Mouse (Mus musculus): ENCODE results near the gene Bbs9. TPM values are rescaled to one million over a fixed set of nuclear protein-coding genes. Genes with fewer than 3 reads are reported as not detected.

Bbs9 gene
- polyA plus RNA-seq, 1 experiment from 2014 or later, result 20.4 TPM

DNA sequence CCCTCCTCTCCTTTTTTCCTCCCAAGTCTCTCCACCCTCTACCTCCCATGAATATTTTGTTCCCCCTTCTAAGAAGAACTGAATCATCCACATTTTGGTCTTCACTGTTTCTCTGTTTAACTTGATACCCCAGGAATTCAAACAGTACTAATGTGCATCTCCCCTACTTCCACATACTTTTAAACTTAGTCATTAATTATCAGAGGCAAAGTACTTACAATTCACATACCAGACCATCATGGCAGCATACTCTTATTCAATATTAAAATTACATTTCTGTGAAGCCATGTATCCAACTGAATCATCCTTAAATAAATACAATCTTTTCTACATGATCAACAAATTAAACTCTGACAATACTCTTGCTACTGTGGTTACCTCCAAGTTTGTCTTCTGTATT lies 460.1 kb downstream of the Bbs9 start:
- H3K9me3 ChIP-seq, result no peaks in the 10 kb centered on the region
- H3K4me3 ChIP-seq (replicated peaks), result no peak overlapping the region
- ATAC-seq (ENCODE audit: low FRiP score), result no peak
- no peak overlapping the region for H3K9ac ChIP-seq
- no peak overlapping the region for H3K27ac ChIP-seq
- no peaks in the 10 kb centered on the region for H3K27me3 ChIP-seq
- H3K4me2 ChIP-seq, result no peak overlapping the region
- H3K36me3 ChIP-seq (replicated peaks), result no peaks in the 10 kb centered on the region
- H3K4me1 ChIP-seq, result no peaks in the 10 kb centered on the region

Other genes starting within 250 kb of the Bbs9 start
- 7.7 and 8.3 TPM in 2 replicates for gene Zfp599, start 215.8 kb upstream of the Bbs9 start, polyA plus RNA-seq (2016; fragmentation: Nextera tagmentation; extraction: Ambion mirVana)
- 35.7 and 36.8 TPM in 2 replicates for gene Zfp810, start 168.1 kb upstream of the Bbs9 start, polyA plus RNA-seq (2016; fragmentation: Nextera tagmentation; extraction: Ambion mirVana)
- gene Anln, start 86.5 kb upstream of the Bbs9 start, polyA plus RNA-seq (2016; fragmentation: Nextera tagmentation; extraction: Ambion mirVana), result 36.8 and 41.1 TPM in 2 replicates
- 10.2 and 12.1 TPM in 2 replicates for gene 9530077C05Rik, start 64.2 kb upstream of the Bbs9 start, polyA plus RNA-seq (2016; fragmentation: Nextera tagmentation; extraction: Ambion mirVana)
- not detected in 2 replicates for gene Gm17545, start 21.4 kb upstream of the Bbs9 start, polyA plus RNA-seq (2016; fragmentation: Nextera tagmentation; extraction: Ambion mirVana)
- 58.2 and 63.2 TPM in 2 replicates for gene Rp9, start 6.0 kb upstream of the Bbs9 start, polyA plus RNA-seq (2016; fragmentation: Nextera tagmentation; extraction: Ambion mirVana)

All from forebrain, embryonic 12.5 days (tissue).